Mouse (Mus musculus) cerebellum, adult 9-10 months (tissue): ENCODE measurements around the gene Hist1h2ak.
"Not testable (repeated sequence)": the region's sequence is repeated elsewhere in the genome, so short reads cannot be mapped to it uniquely, and the experiment has no call there.

Experiments used
- DNase-seq: peaks from one replicate; pipeline ENCODE4 v3.0.0; 2022

Gene Hist1h2ak

GRCm38 (mm10) chr13:21753524-21754285 lies at the start of gene Hist1h2ak, which contains the start of gene Hist1h2bn:
TSS of gene Hist1h2ak (minus strand) at chr13:21753827.
TSS of gene Hist1h2bn (plus strand) at chr13:21754123.
- DNase-seq: peak; percentile 94

- DNase-seq: not testable (repeated sequence)
Measured at GRCm38 (mm10) chr13:21803058-21803457, 49.4 kb upstream of the Hist1h2ak start.

- not testable (repeated sequence) for DNase-seq
Measured at GRCm38 (mm10) chr13:21797163-21797562, 43.5 kb upstream of the Hist1h2ak start.

- DNase-seq: no peak
Measured at GRCm38 (mm10) chr13:21795584-21795983, 42.0 kb upstream of the Hist1h2ak start.

- DNase-seq: no peak
Measured at GRCm38 (mm10) chr13:21790601-21791283, 37.1 kb upstream of the Hist1h2ak start.

- no peak for DNase-seq
Measured at GRCm38 (mm10) chr13:21789925-21790324, 36.3 kb upstream of the Hist1h2ak start.

- DNase-seq: peak; percentile 46
Measured at GRCm38 (mm10) chr13:21787760-21788593, 34.4 kb upstream of the Hist1h2ak start.

GRCm38 (mm10) chr13:21786899-21787629 lies 33.4 kb upstream of the Hist1h2ak start, which contains the start of the genes Hist1h2an and Hist1h2bp:
TSS of gene Hist1h2an (minus strand) at chr13:21787218.
TSS of gene Hist1h2bp (plus strand) at chr13:21787461.
- peak; percentile 98 for DNase-seq

- DNase-seq: peak; percentile 34
Measured at GRCm38 (mm10) chr13:21786189-21786898, 32.7 kb upstream of the Hist1h2ak start.

- no peak for DNase-seq
Measured at GRCm38 (mm10) chr13:21784311-21784710, 30.7 kb upstream of the Hist1h2ak start.

GRCm38 (mm10) chr13:21783734-21784161 lies 30.1 kb upstream of the Hist1h2ak start:
- DNase-seq: peak; percentile 62

- peak; percentile 92 for DNase-seq
Measured at GRCm38 (mm10) chr13:21783255-21783617, 29.6 kb upstream of the Hist1h2ak start, which contains the start of gene Hist1h3i. TSS of gene Hist1h3i (minus strand) at chr13:21783370.

GRCm38 (mm10) chr13:21782361-21783254 lies 29.0 kb upstream of the Hist1h2ak start:
- peak; percentile 48 for DNase-seq

GRCm38 (mm10) chr13:21781639-21782038 lies 28.0 kb upstream of the Hist1h2ak start:
- DNase-seq: no peak

- DNase-seq: no peak
Measured at GRCm38 (mm10) chr13:21781021-21781555, 27.5 kb upstream of the Hist1h2ak start.

GRCm38 (mm10) chr13:21779767-21780731 lies 26.4 kb upstream of the Hist1h2ak start, which contains the start of gene Hist1h1b:
TSS of gene Hist1h1b (minus strand) at chr13:21780625.
- DNase-seq: peak; percentile 83

- DNase-seq: peak; percentile 90
Measured at GRCm38 (mm10) chr13:21778814-21779766, 25.5 kb upstream of the Hist1h2ak start.
